Mouse (Mus musculus): ENCODE data around the gene Cd300lb.

GRCm38 (mm10) chr11:114960369-114960768, 26.2 kb upstream of the Cd300lb start:
- TF ChIP-seq CTCF (IDR thresholded peaks at IDR 0.05; ENCODE audit: low read depth): no peak
- TF ChIP-seq EP300 (IDR thresholded peaks at IDR 0.05; ENCODE audit: low read depth): no peak
